Mouse (Mus musculus) left cerebral cortex, adult 8-10 months (tissue): ENCODE data around the gene Csdc2. TPM values are rescaled to one million over a fixed set of nuclear protein-coding genes. Genes with fewer than 3 reads are reported as not detected.
"Not testable (repeated sequence)": the region's sequence is repeated elsewhere in the genome, so short reads cannot be mapped to it uniquely, and the experiment has no call there.

Experiments
- DNase-seq, 2 experiments: peaks; one replicate each; pipeline ENCODE4 v3.0.0; 2022; ENCODE audit warnings: low spot score in 2 of 2
- total RNA-seq, 4 experiments: library from RNA; stranded (reverse); gene quantifications; 2 replicates each; pipeline ENCODE4 v1.2.4; 2022

Csdc2 gene
- 10 to 100 TPM; 73.0 to 81.8 (median 75.8) TPM for total RNA-seq

GRCm38 (mm10) chr15:81936679-81937078, at the start of gene Csdc2:
Gene Csdc2, plus strand, starts transcription at chr15:81936759.
- peak in 1 of 2 experiments; percentile 56 for DNase-seq

GRCm38 (mm10) chr15:81886795-81887550, 49.6 kb upstream of the Csdc2 start:
- no peak for DNase-seq

- no peak for DNase-seq
These were observed 47.4 kb upstream of the Csdc2 start for GRCm38 (mm10) chr15:81889175-81889574.

GRCm38 (mm10) chr15:81891140-81891802, 45.3 kb upstream of the Csdc2 start:
- DNase-seq = peak in 1 of 2 experiments; percentile 78

- DNase-seq = no peak
These were observed 44.6 kb upstream of the Csdc2 start for GRCm38 (mm10) chr15:81891822-81892580.

- no peak for DNase-seq
These were observed 42.6 kb upstream of the Csdc2 start for GRCm38 (mm10) chr15:81894002-81894401.

GRCm38 (mm10) chr15:81896407-81896806, 40.2 kb upstream of the Csdc2 start:
- no peak for DNase-seq

- no peak for DNase-seq
These were observed 38.8 kb upstream of the Csdc2 start for GRCm38 (mm10) chr15:81897607-81898285.

GRCm38 (mm10) chr15:81898751-81899150, 37.8 kb upstream of the Csdc2 start:
- DNase-seq = no peak

- peak in 1 of 2 experiments; percentile 65 for DNase-seq
These were observed 31.6 kb upstream of the Csdc2 start for GRCm38 (mm10) chr15:81904939-81905338.

- no peak for DNase-seq
These were observed 28.6 kb upstream of the Csdc2 start for GRCm38 (mm10) chr15:81907953-81908352.

- not testable (repeated sequence) for DNase-seq
These were observed 27.8 kb upstream of the Csdc2 start for GRCm38 (mm10) chr15:81908767-81909166.

- no peak for DNase-seq
These were observed 24.1 kb upstream of the Csdc2 start for GRCm38 (mm10) chr15:81912498-81912897.

GRCm38 (mm10) chr15:81914668-81915067, 21.9 kb upstream of the Csdc2 start:
- no peak for DNase-seq

GRCm38 (mm10) chr15:81915663-81916062, 20.9 kb upstream of the Csdc2 start:
- no peak for DNase-seq

GRCm38 (mm10) chr15:81917201-81917600, 19.4 kb upstream of the Csdc2 start:
- DNase-seq = no peak

GRCm38 (mm10) chr15:81917621-81918463, 18.7 kb upstream of the Csdc2 start:
- DNase-seq = no peak

- DNase-seq = no peak
These were observed 17.5 kb upstream of the Csdc2 start for GRCm38 (mm10) chr15:81919062-81919461.

- DNase-seq = no peak
These were observed 15.9 kb upstream of the Csdc2 start for GRCm38 (mm10) chr15:81920546-81921217.

- DNase-seq = no peak
These were observed 15.3 kb upstream of the Csdc2 start for GRCm38 (mm10) chr15:81921255-81921654.
